Comparison of ENCODE assay signal across 10 mouse cellular contexts in genomic region chr2:124684481-124684901, GRCm38 (mm10).
DNase-seq lines count a peak whose midpoint lies in the region; ATAC-seq and TF ChIP-seq lines count a peak whose summit lies in the region.
"Had no signal": no experiment of that assay in that cellular context is flagged by ENCODE, and none has a peak within 500 bp of the region (broad histone marks: within the 10 kb centered on the region; RNA-seq: fewer than 3 reads in every experiment).

No protein-coding gene starts in this region.

- H3ac ChIP-seq in myocyte (ENCODE audit: control insufficient read depth, insufficient read length) = no peak overlapping the region

- H3K9me3 ChIP-seq in heart, embryonic 10.5 days = no peaks in the 10 kb centered on the region
- H3K9me3 ChIP-seq in heart, postnatal 0 days (replicated peaks; ENCODE audit: control insufficient read depth, low read length) = no peaks in the 10 kb centered on the region
- no peaks in the 10 kb centered on the region for H3K9me3 ChIP-seq in hindbrain, embryonic 16.5 days (ENCODE audit: control insufficient read depth, low read length)
- H3K9me3 ChIP-seq: embryonic facial prominence, embryonic 10.5 days had no signal

- no peaks in the 10 kb centered on the region for H3K36me3 ChIP-seq in heart, embryonic 10.5 days
- no peaks in the 10 kb centered on the region for H3K36me3 ChIP-seq in heart, postnatal 0 days (replicated peaks; ENCODE audit: control insufficient read depth, insufficient read depth, low read length)
- no peaks in the 10 kb centered on the region for H3K36me3 ChIP-seq in myocyte (ENCODE audit: control insufficient read depth, insufficient read depth)
- no peaks in the 10 kb centered on the region for H3K36me3 ChIP-seq in hindbrain, embryonic 16.5 days (ENCODE audit: control insufficient read depth, insufficient read depth, low read length)
- H3K36me3 ChIP-seq: embryonic facial prominence, embryonic 10.5 days had no signal

- TF ChIP-seq POLR2A in myocyte (IDR thresholded peaks at IDR 0.05; ENCODE audit: insufficient read length, low read depth) = no peak

- no peak for TF ChIP-seq CTCF in heart, postnatal 0 days (IDR thresholded peaks at IDR 0.05; ENCODE audit: low read depth)

- H3K9ac ChIP-seq in heart, postnatal 0 days (replicated peaks; ENCODE audit: low read depth, low read length) = no peak overlapping the region
- H3K9ac ChIP-seq in hindbrain, embryonic 16.5 days (ENCODE audit: low read depth, low read length) = no peak overlapping the region

- 76% methylated on average over 5 of the region's 5 CpGs for WGBS in heart, embryonic 10.5 days
- 54% methylated on average over 5 of the region's 5 CpGs for WGBS in heart, postnatal 0 days
- 81% methylated on average over 5 of the region's 5 CpGs for WGBS in hindbrain, embryonic 16.5 days

- H3K27ac ChIP-seq in heart, embryonic 10.5 days = no peak overlapping the region
- H3K27ac ChIP-seq in heart, postnatal 0 days (ENCODE audit: low read depth) = no peak overlapping the region
- H3K27ac ChIP-seq in hindbrain, embryonic 16.5 days (ENCODE audit: low read depth, low read length) = no peak overlapping the region
- H3K27ac ChIP-seq: embryonic facial prominence, embryonic 10.5 days; hindbrain, postnatal 0 days had no signal

- no peak overlapping the region for H3K4me3 ChIP-seq in heart, embryonic 10.5 days
- no peak overlapping the region for H3K4me3 ChIP-seq in heart, postnatal 0 days (ENCODE audit: low read depth, low read length)
- H3K4me3 ChIP-seq in myocyte = no peak overlapping the region
- no peak overlapping the region for H3K4me3 ChIP-seq in hindbrain, embryonic 16.5 days (ENCODE audit: low read length)
- H3K4me3 ChIP-seq: embryonic facial prominence, embryonic 10.5 days had no signal

- no peak for TF ChIP-seq EP300 in heart, postnatal 0 days (IDR thresholded peaks at IDR 0.05; ENCODE audit: low read depth)

- no peaks in the 10 kb centered on the region for H3K79me2 ChIP-seq in myocyte (ENCODE audit: control insufficient read depth, insufficient read depth)

- no peaks in the 10 kb centered on the region for H3K4me1 ChIP-seq in heart, embryonic 10.5 days
- H3K4me1 ChIP-seq in heart, postnatal 0 days (ENCODE audit: control insufficient read depth, insufficient read depth) = no peaks in the 10 kb centered on the region
- H3K4me1 ChIP-seq in hindbrain, embryonic 16.5 days (ENCODE audit: control insufficient read depth, insufficient read depth, low read depth, low read length) = no peaks in the 10 kb centered on the region
- H3K4me1 ChIP-seq: embryonic facial prominence, embryonic 10.5 days had no signal

- DNase-seq in heart, adult 11 months = peak; percentile 98
- DNase-seq in heart, embryonic 10.5 days (ENCODE audit: low spot score) = no peak
- peak; percentile 5 for DNase-seq in right cerebral cortex, postnatal 25 days
- DNase-seq in right cerebral cortex, postnatal 14 days = no peak
- peak; percentile 13 for DNase-seq in heart, postnatal 0 days (ENCODE audit: low spot score)
- DNase-seq in left cerebral cortex, adult 8-10 months (ENCODE audit: low spot score in 2 of 2) = no peak

- no peaks in the 10 kb centered on the region for H3K27me3 ChIP-seq in heart, embryonic 10.5 days (ENCODE audit: insufficient read depth, poor library complexity, severe bottlenecking)
- H3K27me3 ChIP-seq in heart, postnatal 0 days (ENCODE audit: control insufficient read depth, insufficient read depth, low read length) = no peaks in the 10 kb centered on the region
- no peaks in the 10 kb centered on the region for H3K27me3 ChIP-seq in myocyte (ENCODE audit: control insufficient read depth, insufficient read depth, insufficient read length)
- H3K27me3 ChIP-seq in hindbrain, embryonic 16.5 days (replicated peaks; ENCODE audit: control insufficient read depth, insufficient read depth, low read length) = no peaks in the 10 kb centered on the region

- H3K4me2 ChIP-seq in heart, postnatal 0 days (ENCODE audit: low read depth, low read length) = no peak overlapping the region
- peak overlapping the region; percentile 40 for H3K4me2 ChIP-seq in myocyte (ENCODE audit: low read depth)
- no peak overlapping the region for H3K4me2 ChIP-seq in hindbrain, embryonic 16.5 days (ENCODE audit: low read length)

- peak; percentile 55; the same call in 1 of the 2 replicates for ATAC-seq in heart, postnatal 0 days (ENCODE audit: insufficient read depth, low read depth)
- no peak for ATAC-seq in hindbrain, embryonic 16.5 days
- ATAC-seq: hindbrain, postnatal 0 days had no signal

TF ChIP-seq in myocyte, 11 proteins besides CTCF, POLR2A, EP300 and RAD21:
- no peak for TF ChIP-seq POLR2AphosphoS2 (IDR thresholded peaks at IDR 0.05; ENCODE audit: insufficient read length, low read depth)
- peak; percentile 66 for TF ChIP-seq USF1 (IDR thresholded peaks at IDR 0.05; ENCODE audit: low read depth)
- TF ChIP-seq TCF3 (IDR thresholded peaks at IDR 0.05; ENCODE audit: insufficient read length, low read depth) = no peak
- TF ChIP-seq REST (IDR thresholded peaks at IDR 0.05; ENCODE audit: insufficient read depth, insufficient read length) = no peak
- no peak for TF ChIP-seq SRF (IDR thresholded peaks at IDR 0.05; ENCODE audit: control insufficient read depth, insufficient read length, low read depth)
- no peak for TF ChIP-seq MYOG (IDR thresholded peaks at IDR 0.05; ENCODE audit: control insufficient read depth in 1 of 3, insufficient read depth in 1 of 3, insufficient read length in 2 of 3, low read depth in 2 of 3)
TF ChIP-seq in myocyte: peak in this region for 1.

Comparison
In these comparisons a context has a peak if more than half of its experiments do, and no peak if none do; other contexts are left out.
1. DNase-seq: peak in heart, adult 11 months (single experiment), right cerebral cortex, postnatal 25 days (single experiment) and heart, postnatal 0 days (single experiment); none in heart, embryonic 10.5 days (single experiment), right cerebral cortex, postnatal 14 days (single experiment) and left cerebral cortex, adult 8-10 months (0 of 2).